Mouse (Mus musculus) embryonic facial prominence, embryonic 11.5 days (tissue): ENCODE results near the gene Ednra. TPM values are rescaled to one million over a fixed set of nuclear protein-coding genes. Genes with fewer than 3 reads are reported as not detected.

Source experiments
- ATAC-seq: fragments of 200-750 bp; cut with Nextera tagmentation; replicated peaks from 2 replicates; pipeline ENCODE4 v1.8.0; 2017; ENCODE audit warnings: low read depth; ENCODE audit not compliant: insufficient number of reproducible peaks, low FRiP score, low TSS enrichment
- DNase-seq: peaks from one replicate; pipeline ENCODE4 v3.0.0-alpha.2; 2015; ENCODE audit warnings: low spot score
- H3K27ac ChIP-seq: fragments of 300-500 bp; sonication (generic); replicated peaks from 2 replicates; pipeline ENCODE4 v1.5.1; 2014; ENCODE audit warnings: mild to moderate bottlenecking, low read depth, low read length, control low read depth
- H3K27me3 ChIP-seq: fragments of 300-500 bp; sonication (generic); 2 replicates; pipeline ENCODE4 v1.6.1; 2014; ENCODE audit warnings: mild to moderate bottlenecking, low read length, moderate library complexity, mixed read lengths; ENCODE audit not compliant: control insufficient read depth, insufficient read depth
- H3K36me3 ChIP-seq: fragments of 300-500 bp; sonication (generic); replicated peaks from 2 replicates; pipeline ENCODE4 v1.6.1; 2014; ENCODE audit warnings: low read depth, mild to moderate bottlenecking, low read length, moderate library complexity, mixed read lengths; ENCODE audit not compliant: control insufficient read depth, insufficient read depth
- H3K4me1 ChIP-seq: fragments of 300-500 bp; sonication (generic); 2 replicates; pipeline ENCODE4 v1.6.1; 2014; ENCODE audit warnings: low read length, mixed read lengths; ENCODE audit not compliant: control insufficient read depth, insufficient read depth
- H3K4me2 ChIP-seq: fragments of 300-500 bp; sonication (generic); 2 replicates; pipeline ENCODE4 v1.6.1; 2014; ENCODE audit warnings: low read depth, mild to moderate bottlenecking, control low read depth, low read length, moderate library complexity
- H3K4me3 ChIP-seq: fragments of 300-500 bp; sonication (generic); 2 replicates; pipeline ENCODE4 v1.5.1; 2014; ENCODE audit warnings: low read depth, low read length, control low read depth
- H3K9ac ChIP-seq: fragments of 300-500 bp; sonication (generic); replicated peaks from 2 replicates; pipeline ENCODE4 v1.6.1; 2014; ENCODE audit warnings: mild to moderate bottlenecking, control low read depth, low read length
- H3K9me3 ChIP-seq: fragments of 300-500 bp; sonication (generic); replicated peaks from 2 replicates; pipeline ENCODE4 v1.6.1; 2016; ENCODE audit warnings: mild to moderate bottlenecking, low read length, inconsistent platforms, mixed read lengths; ENCODE audit not compliant: control insufficient read depth
- WGBS: fragments of 180-500 bp; shearing (Covaris S2); extraction: QIAGEN DNeasy Blood & Tissue Kit; methylation state at CpG from one replicate; pipeline ENCODE4 v1.1.7; 2014; 5-methylcytosine and 5-hydroxymethylcytosine counted together
- polyA plus RNA-seq: library from polyadenylated mRNA; unstranded; fragments of >200 nt; fragmentation: Nextera tagmentation; extraction: Ambion mirVana; gene quantifications from 2 replicates; pipeline ENCODE4 v1.2.1, GENCODE M21; 2014

Gene Ednra
- polyA plus RNA-seq, 1 experiment from 2014 or later, result 60.4 TPM

- Histone ChIP-seq H3K9me3 (no peaks in the 10 kb centered on the region), H3K27me3 (no peaks in the 10 kb centered on the region), H3K9ac (no peak overlapping the region), H3K4me3 (no peak overlapping the region), H3K4me1 (no peaks in the 10 kb centered on the region; the same call in 1 of the 2 replicates), H3K4me2 (no peak overlapping the region), H3K27ac (no peak overlapping the region), H3K36me3 (no peaks in the 10 kb centered on the region; the same call in 1 of the 2 replicates)
- WGBS, result 91% methylated on average over 5 of the region's 5 CpGs
- no peak for DNase-seq
- no peak for ATAC-seq
These were observed 56.3 kb downstream of the Ednra start for GRCm38 (mm10) chr8:77667916-77668315.

GRCm38 (mm10) chr8:77664901-77665300 is 59.4 kb downstream of the Ednra start:
- H3K27ac ChIP-seq, result no peak overlapping the region
- ATAC-seq (no peak), DNase-seq (no peak)
- H3K4me2 ChIP-seq, result no peak overlapping the region
- no peak overlapping the region for H3K4me3 ChIP-seq
- no peaks in the 10 kb centered on the region for H3K9me3 ChIP-seq
- 92% methylated on average over 13 of the region's 13 CpGs for WGBS
- H3K27me3 ChIP-seq, result no peaks in the 10 kb centered on the region
- no peaks in the 10 kb centered on the region; the same call in 1 of the 2 replicates for H3K36me3 ChIP-seq
- H3K9ac ChIP-seq, result no peak overlapping the region
- no peaks in the 10 kb centered on the region for H3K4me1 ChIP-seq

GRCm38 (mm10) chr8:77659534-77660080 is 64.7 kb downstream of the Ednra start:
- H3K4me1 ChIP-seq, result no peaks in the 10 kb centered on the region
- H3K36me3 ChIP-seq, result no peaks in the 10 kb centered on the region; the same call in 1 of the 2 replicates
- 73% methylated on average over 4 of the region's 4 CpGs for WGBS
- H3K27ac ChIP-seq, result no peak overlapping the region
- no peaks in the 10 kb centered on the region for H3K27me3 ChIP-seq
- H3K9ac ChIP-seq, result no peak overlapping the region
- ATAC-seq (no peak), DNase-seq (no peak)
- no peak overlapping the region for H3K4me3 ChIP-seq
- H3K4me2 ChIP-seq, result no peak overlapping the region
- H3K9me3 ChIP-seq, result no peaks in the 10 kb centered on the region

DNA sequence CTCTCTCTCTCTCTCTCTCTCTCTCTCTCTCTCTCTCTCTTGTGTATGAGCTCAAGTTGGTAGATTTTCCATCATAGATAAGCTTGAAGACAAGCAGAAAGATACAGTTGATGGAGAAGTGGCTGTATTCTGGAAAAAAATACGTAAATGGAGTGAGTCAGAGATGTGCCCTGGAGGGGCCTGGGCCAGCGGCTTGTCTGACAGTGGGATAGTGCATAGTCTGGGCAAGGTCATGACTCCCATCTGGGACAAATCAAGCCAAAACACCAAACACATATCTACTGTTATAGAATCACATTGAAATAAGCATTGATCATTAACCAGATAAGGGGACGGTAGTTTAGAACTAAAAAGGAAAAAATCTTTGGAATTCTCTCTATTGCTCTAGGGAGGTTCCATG is 65.9 kb downstream of the Ednra start:
- no peak overlapping the region for H3K4me2 ChIP-seq
- no peaks in the 10 kb centered on the region for H3K4me1 ChIP-seq
- H3K27me3 ChIP-seq, result no peaks in the 10 kb centered on the region
- WGBS, result 38% methylated on average over 3 of the region's 3 CpGs
- 0 out of 2 replicates have a peak overlapping the region, but pooled peaks have one; percentile 8 for H3K27ac ChIP-seq
- no peak overlapping the region for H3K4me3 ChIP-seq
- H3K9me3 ChIP-seq, result no peaks in the 10 kb centered on the region
- ATAC-seq (no peak), DNase-seq (peak; percentile 43)
- H3K36me3 ChIP-seq, result no peaks in the 10 kb centered on the region
- H3K9ac ChIP-seq, result no peak overlapping the region

- DNase-seq, result peak; percentile 42
- Histone ChIP-seq H3K36me3 (no peaks in the 10 kb centered on the region), H3K27ac (no peak overlapping the region), H3K27me3 (no peaks in the 10 kb centered on the region), H3K9me3 (no peaks in the 10 kb centered on the region), H3K4me3 (no peak overlapping the region), H3K9ac (0 out of 2 replicates have a peak overlapping the region, but pooled peaks have one; percentile 22), H3K4me2 (no peak overlapping the region), H3K4me1 (no peaks in the 10 kb centered on the region)
- ATAC-seq, result no peak
- WGBS, result 43% methylated on average over 1 of the region's 1 CpGs
These were observed 73.5 kb downstream of the Ednra start for GRCm38 (mm10) chr8:77650646-77651190.

GRCm38 (mm10) chr8:77640093-77640839 is 84.0 kb downstream of the Ednra start:
- Histone ChIP-seq H3K27me3 (no peaks in the 10 kb centered on the region), H3K4me1 (no peaks in the 10 kb centered on the region), H3K9ac (no peak overlapping the region), H3K4me2 (no peak overlapping the region), H3K36me3 (no peaks in the 10 kb centered on the region), H3K27ac (no peak overlapping the region), H3K4me3 (no peak overlapping the region), H3K9me3 (no peaks in the 10 kb centered on the region)
- DNase-seq, result no peak
- no peak for ATAC-seq
- 79% methylated on average over 5 of the region's 5 CpGs for WGBS

DNA sequence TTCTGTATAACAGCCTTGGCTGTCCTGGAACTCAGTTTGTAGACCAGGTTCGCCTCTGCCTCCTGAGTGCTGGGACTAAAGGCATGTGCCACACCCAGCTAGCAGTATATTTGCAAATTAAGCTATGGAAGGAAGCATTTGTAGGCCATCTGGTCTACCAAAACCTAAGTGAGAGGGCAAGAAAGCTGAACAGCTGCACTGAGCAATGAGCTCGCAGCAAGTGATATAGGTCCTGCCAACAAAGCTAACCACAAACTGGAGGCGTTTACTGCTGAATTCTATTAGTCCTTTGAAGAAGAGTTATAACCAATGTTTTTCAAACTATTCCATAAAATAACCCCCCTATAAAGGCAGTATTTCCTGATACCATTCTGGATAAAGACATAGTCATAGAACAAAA is 86.7 kb downstream of the Ednra start:
- no peaks in the 10 kb centered on the region for H3K4me1 ChIP-seq
- no peaks in the 10 kb centered on the region for H3K36me3 ChIP-seq
- H3K27ac ChIP-seq, result no peak overlapping the region
- no peaks in the 10 kb centered on the region for H3K9me3 ChIP-seq
- no peaks in the 10 kb centered on the region for H3K27me3 ChIP-seq
- H3K9ac ChIP-seq, result no peak overlapping the region
- DNase-seq, result no peak
- 92% methylated on average over 3 of the region's 3 CpGs for WGBS
- no peak for ATAC-seq
- no peak overlapping the region for H3K4me2 ChIP-seq
- H3K4me3 ChIP-seq, result no peak overlapping the region

- Histone ChIP-seq H3K4me1 (no peaks in the 10 kb centered on the region), H3K9ac (no peak overlapping the region), H3K36me3 (no peaks in the 10 kb centered on the region), H3K27me3 (no peaks in the 10 kb centered on the region), H3K4me2 (no peak overlapping the region), H3K4me3 (no peak overlapping the region), H3K27ac (no peak overlapping the region), H3K9me3 (no peaks in the 10 kb centered on the region)
- DNase-seq, result no peak
- WGBS, result 49% methylated on average over 5 of the region's 5 CpGs
- ATAC-seq, result no peak
These were observed 90.2 kb downstream of the Ednra start for GRCm38 (mm10) chr8:77634035-77634434.
